Mouse (Mus musculus): ENCODE data around the gene Rufy1. TPM values are rescaled to one million over a fixed set of nuclear protein-coding genes. Genes with fewer than 3 reads are reported as not detected.

Rufy1 gene
- total RNA-seq, 2 experiments from 2014 or later, result 27.8 to 28.7 TPM

DNA sequence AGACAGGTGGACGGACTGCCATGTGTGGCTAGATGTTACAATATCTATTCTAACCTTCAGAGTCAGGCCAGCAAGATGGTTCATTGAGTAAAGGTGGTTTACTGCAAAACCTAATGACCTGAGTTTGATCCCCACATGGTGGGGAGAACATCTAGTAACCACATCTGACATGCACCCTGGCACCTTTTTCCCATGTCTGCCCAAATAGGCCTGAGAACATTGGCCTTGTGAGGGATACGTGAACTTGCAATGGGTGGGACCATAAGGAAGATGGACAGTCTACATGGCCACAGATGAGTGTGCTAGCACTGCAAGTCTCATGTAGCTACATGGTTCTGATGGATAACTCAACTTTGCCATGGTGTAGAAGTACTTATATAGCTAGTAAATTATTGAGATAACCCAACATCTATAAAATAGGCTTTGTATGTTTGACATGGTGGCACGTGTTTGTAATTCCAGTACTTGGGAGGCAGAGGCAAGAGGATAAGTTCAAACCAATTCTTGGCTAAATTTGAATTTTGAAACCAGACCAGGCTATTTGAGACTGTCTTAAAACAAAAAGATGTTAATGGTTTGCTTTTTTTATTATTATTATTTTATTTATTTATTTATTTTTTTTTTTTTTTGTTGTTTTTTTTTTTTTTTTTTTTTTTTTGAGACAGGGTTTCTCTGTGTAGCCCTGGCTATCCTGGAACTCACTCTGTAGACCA, 42.6 kb downstream of the Rufy1 start:
- no peak for DNase-seq (ENCODE audit: low spot score in 2 of 2)
- intact Hi-C loops (cut with DNase I), result no loop called here

DNA sequence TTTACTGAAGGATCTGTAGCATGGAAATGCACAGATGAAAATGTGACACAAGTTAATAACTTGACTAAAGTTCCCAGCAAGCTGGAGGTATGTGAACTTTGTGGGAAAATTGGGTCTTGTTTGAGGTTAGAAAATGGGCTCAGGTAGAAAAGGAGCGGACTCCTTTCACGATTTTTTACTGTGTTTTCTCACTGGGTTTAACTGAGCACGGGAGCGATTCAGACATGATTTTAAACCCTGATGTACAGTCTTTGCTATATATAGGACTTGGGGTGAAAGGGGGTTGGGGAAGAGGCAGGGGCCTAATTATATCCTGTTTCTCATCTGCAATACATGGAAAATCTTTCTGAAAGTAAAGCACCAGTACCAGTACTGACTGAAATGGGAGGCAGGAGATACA, 43.2 kb downstream of the Rufy1 start:
- intact Hi-C loops (cut with DNase I), result no loop called here
- DNase-seq (ENCODE audit: low spot score in 2 of 2), result peak in 1 of 2 experiments; percentile 1

DNA sequence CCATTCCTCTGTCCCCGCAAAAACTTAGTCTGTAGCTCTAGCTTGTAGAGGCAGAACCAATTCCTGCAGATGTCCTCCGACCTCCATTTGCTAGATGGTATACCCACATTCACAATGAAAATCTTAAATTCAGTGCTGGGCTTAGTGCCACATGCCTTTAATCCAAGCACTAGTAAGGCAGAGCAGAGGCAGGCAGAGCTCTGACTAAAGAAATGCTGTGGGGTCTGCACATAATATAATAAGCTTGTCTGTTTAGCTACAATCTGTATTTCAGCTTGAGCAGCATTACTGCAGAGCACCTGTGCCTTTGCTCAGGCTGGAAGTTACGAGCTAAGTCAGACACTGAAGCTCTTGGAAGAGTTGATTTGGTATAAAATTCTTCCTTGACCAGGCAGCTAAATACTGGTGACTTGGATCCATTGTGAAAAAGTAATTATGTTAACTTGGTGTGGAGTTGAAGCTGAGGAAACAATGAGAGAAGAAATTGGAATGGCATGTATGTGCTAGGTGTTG, 43.7 kb downstream of the Rufy1 start:
- no peak for DNase-seq (ENCODE audit: low spot score in 2 of 2)
- intact Hi-C loops (cut with DNase I), result no loop called here

DNA sequence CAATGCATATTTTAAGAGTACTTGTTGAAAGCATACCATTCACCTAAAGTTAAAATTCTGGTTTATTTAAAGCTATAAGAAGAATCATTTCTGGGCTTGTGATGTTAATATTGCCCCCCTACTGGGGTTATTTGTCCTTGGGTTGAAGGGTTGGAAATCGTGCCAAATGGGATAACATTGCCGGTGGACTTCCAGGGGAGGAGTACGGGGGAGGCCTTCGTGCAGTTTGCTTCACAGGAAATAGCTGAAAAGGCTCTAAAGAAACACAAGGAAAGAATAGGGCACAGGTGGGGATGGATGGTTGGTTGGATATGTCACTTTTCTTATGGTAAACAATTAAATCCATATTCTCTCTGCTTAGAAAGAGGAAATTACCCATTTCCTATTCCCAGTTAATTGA, 49.6 kb downstream of the Rufy1 start:
- DNase-seq (ENCODE audit: low spot score in 2 of 2), result no peak

DNA sequence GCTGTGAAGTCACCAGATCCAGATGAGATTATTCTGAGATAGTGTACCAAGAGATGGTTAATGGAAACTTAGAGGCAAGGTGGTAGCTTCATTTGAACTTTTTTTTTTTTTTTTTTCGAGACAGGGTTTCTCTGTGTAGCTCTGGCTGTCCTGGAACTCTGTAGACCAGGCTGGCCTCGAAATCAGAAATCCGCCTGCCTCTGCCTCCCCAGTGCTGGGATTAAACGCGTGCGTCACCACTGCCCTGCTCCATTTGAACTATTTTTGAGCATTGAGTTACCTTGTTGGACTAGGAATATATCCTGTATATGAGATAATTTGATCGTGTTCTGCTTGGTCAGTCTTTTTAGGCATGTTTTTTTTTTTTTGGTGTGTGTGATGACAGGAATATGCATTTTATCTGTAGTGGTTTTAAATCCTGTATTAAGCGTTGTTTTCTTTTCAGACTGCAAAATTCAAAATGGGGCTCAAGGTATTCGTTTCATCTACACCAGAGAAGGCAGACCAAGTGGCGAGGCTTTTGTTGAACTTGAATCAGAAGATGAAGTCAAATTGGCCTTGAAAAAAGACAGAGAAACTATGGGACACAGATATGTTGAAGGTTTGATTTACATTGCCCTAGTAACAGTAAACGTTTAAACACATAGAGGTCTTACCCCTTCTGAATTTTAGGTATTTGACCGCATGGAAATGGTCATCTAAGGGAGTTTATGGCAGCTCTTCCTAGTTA, 51.7 kb downstream of the Rufy1 start:
- DNase-seq (ENCODE audit: low spot score in 2 of 2), result no peak
- intact Hi-C loops (cut with DNase I), result no loop called here

More for the DNA sequence above, 49.6 kb downstream of the Rufy1 start:
- intact Hi-C loops (cut with DNase I), result no loop called here

DNA sequence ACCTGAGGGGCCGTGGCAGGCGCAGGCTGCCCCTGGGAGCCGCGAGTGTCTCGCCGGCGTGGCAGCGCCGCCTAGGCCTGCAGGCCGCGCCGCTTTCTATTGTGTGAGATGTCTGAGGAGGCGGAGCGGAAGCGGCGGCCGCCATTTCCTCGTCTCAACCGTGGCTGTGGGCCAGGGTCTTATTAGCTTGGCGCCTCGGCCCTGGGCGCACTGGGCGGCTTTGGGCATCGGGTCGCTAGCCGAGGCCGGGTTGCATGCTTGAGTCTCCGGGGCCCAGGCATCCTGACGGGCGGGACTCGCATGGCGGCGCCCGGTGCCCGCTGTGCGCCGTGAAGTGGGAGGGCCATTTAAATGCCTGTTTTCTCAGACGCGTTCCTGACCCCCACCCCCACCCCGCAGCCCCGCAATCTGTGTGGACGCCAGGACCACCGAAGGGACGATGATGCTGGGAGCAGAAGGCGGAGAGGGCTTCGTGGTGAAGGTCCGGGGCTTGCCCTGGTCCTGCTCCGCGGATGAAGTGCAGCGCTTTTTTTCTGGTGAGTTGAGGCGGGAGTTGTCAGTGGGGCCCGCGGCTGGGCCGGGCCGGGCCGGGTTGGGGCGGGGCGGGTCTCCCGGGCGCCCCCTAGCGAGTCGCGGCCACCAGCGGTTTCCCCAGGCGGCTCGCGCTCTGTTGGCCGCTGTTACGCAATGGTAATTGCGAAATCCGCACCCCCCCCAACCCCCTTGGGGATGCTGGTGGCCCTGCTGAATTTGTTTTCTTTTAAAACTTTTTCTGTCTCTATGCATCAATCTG, 52.8 kb downstream of the Rufy1 start:
- peak; percentile 81 to 84 for DNase-seq (ENCODE audit: low spot score in 2 of 2)
- intact Hi-C loops (cut with DNase I), result loop anchor here (2.0 kb wide), 1 partner anchor 53 kb away; the partner anchor contains the start of gene Canx

DNA sequence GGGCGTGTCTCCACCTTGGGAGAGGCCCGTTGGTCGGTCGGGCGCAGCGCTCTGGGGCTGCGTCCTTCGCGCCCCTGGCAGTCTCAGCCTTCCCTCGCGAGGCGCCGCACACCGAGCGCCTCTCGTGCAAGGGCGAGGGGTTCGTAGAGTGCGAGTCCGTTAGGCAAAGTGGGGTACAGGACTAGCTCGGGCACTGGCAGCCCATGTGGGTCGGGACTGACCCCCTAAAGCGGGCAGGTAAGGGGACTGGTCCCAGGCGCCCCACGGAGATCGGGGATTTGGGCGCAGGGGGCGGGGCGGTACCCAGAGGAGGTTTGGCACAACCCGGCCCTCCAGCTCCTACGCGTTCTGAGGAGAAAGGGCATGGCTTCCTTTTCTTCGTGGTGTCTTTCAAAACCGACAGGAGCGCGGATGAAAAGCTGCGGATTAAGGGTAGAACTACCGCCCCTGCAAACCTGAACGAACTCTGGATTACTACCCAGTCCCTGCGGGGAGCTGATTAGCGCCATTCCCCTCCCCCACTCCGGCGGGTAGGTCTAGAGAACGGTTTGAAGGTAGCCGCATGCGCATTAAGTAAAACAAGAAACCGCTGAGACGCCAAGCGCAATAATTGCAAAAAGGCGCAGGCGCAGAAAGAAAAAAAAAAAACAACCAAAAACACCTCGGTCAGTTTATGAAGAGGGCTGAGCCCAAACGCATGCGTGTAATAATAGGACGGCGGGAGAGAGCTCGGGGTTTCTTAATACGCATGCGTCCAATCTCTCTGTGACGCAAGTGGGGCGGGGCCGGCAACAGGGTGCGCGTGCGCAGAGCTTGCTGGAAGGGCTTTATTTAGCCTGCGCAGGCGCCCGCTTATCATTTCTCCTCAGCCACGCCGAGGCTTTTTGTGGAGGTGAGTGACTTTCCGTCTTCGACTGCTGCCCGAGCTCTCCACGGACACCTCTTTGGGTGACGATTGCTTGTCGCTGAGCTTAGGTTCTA, 53.7 kb downstream of the Rufy1 start, which contains the start of gene Hnrnph1:
TSS of gene Hnrnph1 (plus strand) at position 80 of the 981 bp plus-strand sequence.
- intact Hi-C loops (cut with DNase I), result loop anchor here (2.0 kb wide), 1 partner anchor 52 kb away; the partner anchor contains the start of gene Canx
- peak; percentile 98 to 99 for DNase-seq (ENCODE audit: low spot score in 2 of 2)

DNA sequence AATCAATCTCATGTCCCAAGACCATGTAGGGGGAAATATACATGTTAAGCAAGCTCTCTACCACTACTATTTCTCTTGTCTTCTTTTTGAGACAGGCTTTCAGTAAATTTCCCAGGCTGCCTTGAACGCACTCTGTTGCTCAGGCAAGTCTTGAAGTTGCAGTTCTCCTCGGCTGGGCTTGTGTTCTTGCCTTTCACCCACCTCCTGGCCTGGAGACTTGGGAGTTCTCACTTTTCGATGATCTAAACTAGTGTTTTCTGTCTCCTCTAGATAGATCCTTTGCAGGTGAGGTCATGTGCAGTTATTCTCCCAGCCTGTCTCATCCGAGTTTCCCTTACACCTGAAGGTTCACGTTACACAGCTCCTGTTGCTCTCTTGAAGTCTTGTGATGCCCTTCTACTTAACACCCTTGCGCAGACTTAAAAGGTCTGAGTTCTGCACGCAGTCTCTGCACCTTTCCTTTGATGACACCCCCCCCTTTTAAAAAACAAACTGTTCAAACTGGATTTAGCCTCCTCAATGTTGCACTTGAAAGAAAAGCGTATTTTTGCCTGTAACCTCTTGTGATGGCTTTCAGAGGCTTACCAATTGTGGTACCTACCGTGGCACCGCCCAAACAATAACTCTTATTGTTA, 54.7 kb downstream of the Rufy1 start:
- intact Hi-C loops (cut with DNase I), result loop anchor here (2.0 kb wide), 1 partner anchor 51 kb away; the partner anchor contains the start of gene Canx
- no peak for DNase-seq (ENCODE audit: low spot score in 2 of 2)

DNA sequence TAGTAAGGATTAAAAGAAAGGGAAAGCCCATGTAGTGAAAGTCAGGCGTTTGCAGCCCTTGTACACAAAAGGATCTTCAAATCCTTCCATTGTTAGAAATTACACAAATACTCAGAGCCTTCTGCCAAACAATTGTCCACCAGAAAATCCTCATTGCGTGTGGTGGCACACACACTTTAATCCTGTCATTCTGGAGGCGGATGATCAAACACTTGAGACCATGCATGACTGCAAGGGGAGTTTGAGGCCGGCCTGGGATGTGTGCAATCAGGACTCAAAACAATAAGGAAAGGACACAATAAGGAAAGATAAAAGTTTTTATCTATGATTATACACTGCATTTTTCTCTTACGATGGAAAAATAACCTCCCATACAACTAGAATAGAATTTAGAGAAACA, 55.5 kb downstream of the Rufy1 start:
- no peak for DNase-seq (ENCODE audit: low spot score in 2 of 2)
- intact Hi-C loops (cut with DNase I), result no loop called here

DNA sequence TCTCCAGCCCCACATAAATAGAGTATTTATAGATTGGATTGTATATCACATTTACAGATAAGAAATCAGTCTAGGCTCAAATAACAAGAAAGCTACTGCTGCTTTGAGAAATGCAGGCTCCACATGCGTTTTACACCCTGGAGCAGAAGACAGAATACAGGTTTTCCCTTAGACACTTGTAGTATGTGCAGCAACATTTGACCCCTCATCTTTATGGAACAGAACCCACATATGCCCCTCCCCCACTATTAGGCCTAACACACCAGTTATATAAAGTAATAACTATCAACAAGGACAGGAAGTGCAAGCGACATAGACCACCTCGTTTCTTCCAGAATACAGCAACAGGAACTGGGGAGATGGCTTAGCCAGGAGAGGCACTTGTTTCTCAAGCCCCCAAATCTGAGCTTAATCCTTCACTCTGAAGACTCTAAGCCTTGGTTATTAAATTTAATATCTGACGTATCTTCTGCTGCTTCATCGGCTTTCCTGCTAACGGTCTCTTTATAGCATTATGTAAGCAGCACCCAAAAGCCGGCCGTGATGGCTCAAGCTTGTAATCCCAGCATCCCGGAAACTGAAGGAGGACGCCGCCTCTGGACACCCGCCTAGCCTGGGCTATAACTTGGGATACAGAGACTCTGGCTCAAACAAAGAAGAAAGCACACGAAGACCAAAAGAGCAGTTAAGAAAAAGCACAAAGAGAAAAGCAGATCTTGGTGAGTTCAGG, 56.5 kb downstream of the Rufy1 start:
- intact Hi-C loops (cut with DNase I), result no loop called here

DNA sequence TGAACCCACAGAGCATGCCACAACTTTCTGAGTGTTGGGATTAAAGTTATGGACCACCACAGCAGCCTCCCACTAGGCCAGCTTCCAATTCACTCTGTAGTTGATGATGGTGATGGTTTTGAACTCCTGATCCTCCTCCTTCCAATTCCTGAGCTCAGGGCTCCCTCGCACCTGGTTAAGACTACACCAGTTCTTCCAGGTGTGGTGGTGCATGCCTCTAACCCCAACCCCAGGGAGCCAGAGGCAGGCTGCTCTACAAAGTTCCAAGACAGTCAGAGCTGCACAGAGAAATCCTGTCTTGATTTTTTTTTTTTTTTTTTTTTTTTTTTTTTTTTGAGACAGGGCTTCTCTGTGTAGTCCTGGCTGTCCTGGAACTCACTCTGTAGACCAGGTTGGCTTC, 57.3 kb downstream of the Rufy1 start:
- no peak for DNase-seq (ENCODE audit: low spot score in 2 of 2)
- intact Hi-C loops (cut with DNase I), result no loop called here

More for the DNA sequence above, 56.5 kb downstream of the Rufy1 start:
- no peak for DNase-seq (ENCODE audit: low spot score in 2 of 2)

DNA sequence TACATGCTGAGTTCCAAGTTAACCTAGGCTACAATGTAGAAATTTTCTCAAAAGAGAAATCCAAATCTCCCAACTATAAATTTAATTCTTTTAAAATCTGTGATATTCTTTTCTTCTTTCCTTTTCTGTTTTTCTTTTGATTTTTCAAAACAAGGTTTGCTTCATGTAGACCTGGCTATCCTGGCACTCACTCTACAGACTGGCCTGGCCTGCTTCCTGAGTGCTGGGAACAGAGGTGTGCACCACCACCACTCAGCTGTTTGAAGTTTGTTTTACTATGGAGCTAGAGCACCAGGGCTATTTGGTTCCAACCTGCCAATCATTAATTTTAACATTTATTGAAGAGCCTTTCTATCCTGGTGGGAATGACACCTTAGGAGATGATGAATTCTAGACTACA, 57.8 kb downstream of the Rufy1 start:
- intact Hi-C loops (cut with DNase I), result no loop called here
- no peak for DNase-seq (ENCODE audit: low spot score in 2 of 2)

DNA sequence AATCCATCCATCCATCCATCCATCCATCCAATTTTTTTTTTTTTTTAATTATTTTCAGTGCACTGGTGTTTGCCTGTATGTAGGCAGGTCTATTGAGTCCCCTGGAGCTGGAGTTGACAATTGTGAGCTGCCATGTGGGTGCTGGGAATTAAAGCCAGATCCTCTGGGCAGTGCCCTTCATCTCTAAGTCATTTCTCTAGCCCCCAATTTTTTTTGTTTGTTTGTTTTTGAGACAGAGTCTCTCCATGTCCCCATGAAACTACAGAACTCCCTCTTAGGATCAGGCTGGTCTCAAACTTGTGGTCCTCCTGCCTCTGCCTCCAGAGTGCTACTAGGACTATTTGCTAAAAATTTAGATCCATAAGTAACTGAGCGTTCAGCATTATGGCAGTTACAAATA, 59.0 kb downstream of the Rufy1 start:
- intact Hi-C loops (cut with DNase I), result no loop called here
- no peak for DNase-seq (ENCODE audit: low spot score in 2 of 2)

DNA sequence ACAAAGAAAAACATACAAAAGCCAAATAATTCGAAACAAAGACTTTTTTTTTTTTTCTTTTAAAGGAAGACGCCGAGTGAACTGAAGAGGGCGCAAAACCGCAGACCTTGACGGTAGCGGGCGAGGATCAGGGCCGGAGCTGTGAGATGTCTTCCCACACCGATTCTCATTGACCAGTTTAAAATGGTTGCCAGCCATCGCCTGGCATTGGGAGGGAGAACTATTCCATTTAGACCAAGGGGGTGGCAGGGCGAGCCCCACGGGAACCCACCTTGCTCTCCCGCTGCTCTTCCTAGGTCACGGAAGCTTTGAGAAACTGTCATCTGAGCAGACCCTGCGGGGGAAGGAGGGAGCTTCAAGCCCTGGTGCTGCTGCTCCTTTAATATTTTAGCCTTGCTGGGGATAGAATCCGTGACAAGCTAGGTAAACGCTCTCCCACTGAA, 59.5 kb downstream of the Rufy1 start:
- DNase-seq (ENCODE audit: low spot score in 2 of 2), result peak; percentile 46 to 49
- intact Hi-C loops (cut with DNase I), result no loop called here

DNA sequence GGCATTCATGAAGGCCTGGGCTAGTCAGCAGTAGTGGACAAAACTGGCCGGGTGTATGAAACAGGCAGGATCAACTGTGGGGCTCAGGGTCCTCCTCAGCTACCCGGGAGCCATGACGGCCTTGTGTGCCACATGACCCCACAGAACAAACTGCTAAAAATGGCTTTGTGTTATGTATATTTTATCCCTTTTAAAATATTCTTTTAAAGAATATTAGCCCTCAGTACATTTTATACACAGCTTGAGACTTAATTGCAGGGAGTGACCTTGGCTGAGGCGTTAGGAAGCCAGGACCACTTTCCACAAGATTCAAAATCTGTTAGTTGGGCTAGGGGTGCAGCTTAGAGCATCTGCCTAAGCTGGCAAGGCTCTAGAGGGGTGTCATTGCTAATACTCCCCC, 60.0 kb downstream of the Rufy1 start:
- intact Hi-C loops (cut with DNase I), result no loop called here
- DNase-seq (ENCODE audit: low spot score in 2 of 2), result no peak

DNA sequence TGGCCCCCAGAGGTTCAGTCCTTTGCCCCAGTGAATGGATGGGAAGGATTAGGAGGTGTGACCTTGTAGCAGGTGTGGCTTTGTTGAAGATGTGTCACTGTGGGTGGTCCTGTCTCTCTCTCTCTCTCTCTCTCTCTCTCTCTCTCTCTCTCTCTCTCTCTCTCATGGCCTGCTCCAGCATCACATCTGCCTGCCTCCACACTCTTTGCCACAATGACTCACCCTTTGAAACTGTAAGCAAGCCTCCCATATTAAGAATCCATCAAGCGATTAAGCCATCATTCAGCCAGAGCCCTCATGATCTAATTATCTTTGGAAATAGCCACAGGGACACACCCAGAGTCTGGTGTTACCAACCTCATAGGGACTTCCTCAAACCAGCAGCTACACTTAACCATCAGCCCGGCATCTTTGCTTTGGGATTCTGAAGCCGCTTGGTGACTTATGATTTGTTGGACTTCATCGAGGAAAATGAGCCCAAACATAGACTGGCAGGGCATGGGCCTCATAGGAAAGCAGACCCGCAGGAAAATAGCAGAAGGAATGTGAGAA, 61.5 kb downstream of the Rufy1 start:
- DNase-seq (ENCODE audit: low spot score in 2 of 2), result no peak
- intact Hi-C loops (cut with DNase I), result no loop called here

DNA sequence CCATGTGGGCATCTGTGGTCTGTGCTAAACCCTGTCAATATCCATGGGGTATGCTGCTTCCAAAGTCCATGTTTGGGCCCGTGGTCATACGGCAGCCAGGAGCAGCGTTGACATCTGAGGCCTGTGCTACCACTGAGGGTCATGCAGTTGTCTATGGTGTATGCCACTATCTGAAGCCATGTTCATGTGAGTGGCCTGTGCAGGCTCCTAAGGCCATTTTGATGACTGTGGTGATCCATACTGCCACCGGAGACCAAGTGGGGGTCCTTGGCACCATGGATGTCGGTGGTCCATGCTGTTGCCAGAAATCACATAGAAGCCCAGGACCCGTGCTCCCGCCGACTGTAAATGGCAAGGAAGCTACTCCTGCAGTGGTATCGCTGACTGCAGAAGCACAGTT, 63.4 kb downstream of the Rufy1 start:
- DNase-seq (ENCODE audit: low spot score in 2 of 2), result no peak
- intact Hi-C loops (cut with DNase I), result no loop called here

Data from left cerebral cortex, postnatal 36 days (tissue).